Mouse (Mus musculus): ENCODE data around the gene Lancl1.

DNA sequence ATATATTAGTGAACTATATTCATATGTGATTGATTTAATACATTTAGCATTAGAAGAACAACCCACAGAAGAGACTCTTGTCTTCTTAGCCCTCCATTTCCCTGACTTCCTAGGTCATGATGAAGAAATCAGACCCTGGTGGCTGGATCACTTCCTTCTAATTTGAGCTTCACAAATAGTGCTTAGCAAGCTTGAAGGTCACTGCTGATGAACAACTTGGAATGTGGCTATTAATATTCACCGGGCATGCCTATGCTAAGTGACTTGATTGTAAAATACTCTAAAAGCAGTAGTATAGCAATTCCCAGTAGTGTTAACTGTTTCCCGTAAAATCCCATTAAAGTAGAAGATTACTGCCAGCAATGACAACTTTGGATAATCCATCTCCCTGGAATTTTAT lies 63.2 kb downstream of the Lancl1 start:
- no peak for TF ChIP-seq MAX (IDR thresholded peaks at IDR 0.05; ENCODE audit: low read depth)
- TF ChIP-seq POLR2A (IDR thresholded peaks at IDR 0.05; ENCODE audit: insufficient read length, low read depth): no peak
- TF ChIP-seq POLR2AphosphoS2 (IDR thresholded peaks at IDR 0.05; ENCODE audit: insufficient read length, low read depth): no peak
- TF ChIP-seq TCF12 (IDR thresholded peaks at IDR 0.05; ENCODE audit: insufficient read depth, poor library complexity, severe bottlenecking): no peak
- no peak for TF ChIP-seq USF1 (IDR thresholded peaks at IDR 0.05; ENCODE audit: low read depth)
- TF ChIP-seq MYOG (IDR thresholded peaks at IDR 0.05; ENCODE audit: control insufficient read depth in 1 of 3, insufficient read depth in 1 of 3, insufficient read length in 2 of 3, low read depth in 2 of 3): no peak
- no peak for TF ChIP-seq CEBPB (IDR thresholded peaks at IDR 0.05; ENCODE audit: insufficient read depth, poor library complexity, severe bottlenecking)
- TF ChIP-seq E2F4 (IDR thresholded peaks at IDR 0.05; ENCODE audit: insufficient read depth): no peak
- TF ChIP-seq MYOD1 (IDR thresholded peaks at IDR 0.05; ENCODE audit: control insufficient read depth in 1 of 3, insufficient read length in 2 of 3, low read depth in 2 of 3): no peak
- TF ChIP-seq SRF (IDR thresholded peaks at IDR 0.05; ENCODE audit: control insufficient read depth, insufficient read length, low read depth): no peak
